Comparison of ENCODE assay signal across 12 mouse cellular contexts in the genomic region with DNA sequence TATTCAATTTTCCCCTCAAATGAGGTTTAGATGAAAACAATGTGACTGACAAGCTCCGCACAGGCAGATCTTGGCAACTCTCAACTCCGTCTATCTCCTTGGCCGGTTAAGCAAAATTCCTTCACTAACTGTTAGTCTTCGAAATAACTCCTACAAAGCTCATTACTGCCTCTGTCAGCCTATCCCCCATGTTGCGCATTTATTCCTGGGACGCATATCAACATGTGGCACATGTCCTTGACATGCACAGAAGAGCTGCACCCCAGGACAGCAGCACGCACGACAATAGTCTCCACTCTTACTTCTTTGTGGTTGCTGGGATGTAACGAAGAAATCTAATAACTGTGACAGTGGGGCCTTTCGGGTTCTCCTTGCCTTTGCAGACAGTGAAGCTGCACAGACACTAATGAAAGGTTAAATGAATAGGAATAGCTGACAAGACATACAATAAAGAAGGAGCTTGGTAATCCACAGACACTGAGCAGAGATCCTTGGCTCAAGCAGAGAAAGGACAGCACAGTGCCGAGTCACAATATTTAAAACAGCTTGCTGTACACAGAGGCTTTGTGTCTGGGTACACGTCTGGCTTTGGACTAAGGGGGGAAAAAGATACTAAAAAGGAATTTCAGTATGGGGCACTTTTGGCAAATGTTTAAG. TPM values are rescaled to one million over a fixed set of nuclear protein-coding genes. Genes with fewer than 3 reads are reported as not detected.
DNase-seq lines count a peak whose midpoint lies in the region; ATAC-seq and TF ChIP-seq lines count a peak whose summit lies in the region.
"Had no signal": no experiment of that assay in that cellular context is flagged by ENCODE, and none has a peak within 500 bp of the region (broad histone marks: within the 10 kb centered on the region; RNA-seq: fewer than 3 reads in every experiment).

No protein-coding gene starts in this region.

- H3K36me3 ChIP-seq in kidney, embryonic 14.5 days (ENCODE audit: control insufficient read depth, insufficient read depth, low read length): no peaks in the 10 kb centered on the region
- H3K36me3 ChIP-seq in embryonic facial prominence, embryonic 10.5 days (replicated peaks): no peaks in the 10 kb centered on the region
- H3K36me3 ChIP-seq in intestine, embryonic 15.5 days: no peaks in the 10 kb centered on the region
- H3K36me3 ChIP-seq in myocyte (ENCODE audit: control insufficient read depth, insufficient read depth): no peaks in the 10 kb centered on the region

- WGBS in kidney, embryonic 14.5 days: 74% methylated on average over 12 of the region's 12 CpGs
- WGBS in embryonic facial prominence, embryonic 10.5 days: 59% methylated on average over 12 of the region's 12 CpGs
- WGBS in intestine, embryonic 15.5 days: 49% methylated on average over 12 of the region's 12 CpGs
- WGBS in cerebellum, adult 2 months: 41% methylated on average over 12 of the region's 12 CpGs

- H3K4me1 ChIP-seq in kidney, embryonic 14.5 days (ENCODE audit: control insufficient read depth, insufficient read depth, low read length): no peaks in the 10 kb centered on the region; the same call in 1 of the 2 replicates
- peaks cover 58% of the 10 kb centered on the region for H3K4me1 ChIP-seq in embryonic facial prominence, embryonic 10.5 days
- H3K4me1 ChIP-seq in intestine, embryonic 15.5 days (replicated peaks): no peaks in the 10 kb centered on the region
- H3K4me1 ChIP-seq in cerebellum, adult 2 months (ENCODE audit: control insufficient read depth, insufficient read depth, low read length): no peaks in the 10 kb centered on the region

- no peaks in the 10 kb centered on the region for H3K9me3 ChIP-seq in kidney, embryonic 14.5 days (ENCODE audit: control insufficient read depth, low read length)
- no peaks in the 10 kb centered on the region for H3K9me3 ChIP-seq in embryonic facial prominence, embryonic 10.5 days
- no peaks in the 10 kb centered on the region for H3K9me3 ChIP-seq in intestine, embryonic 15.5 days

- H3ac ChIP-seq in myocyte (ENCODE audit: control insufficient read depth, insufficient read length): no peak overlapping the region

- H3K79me2 ChIP-seq in myocyte (ENCODE audit: control insufficient read depth, insufficient read depth): peaks cover 98% of the 10 kb centered on the region

- no peak overlapping the region for H3K9ac ChIP-seq in kidney, embryonic 14.5 days (ENCODE audit: low read depth, low read length)
- no peak overlapping the region for H3K9ac ChIP-seq in intestine, embryonic 15.5 days

- ATAC-seq in kidney, embryonic 14.5 days (ENCODE audit: low FRiP score, low TSS enrichment): no peak
- peak; percentile 80; the same call in 1 of the 2 replicates for ATAC-seq in intestine, embryonic 15.5 days

- TF ChIP-seq CTCF in cerebellum, adult 2 months (IDR thresholded peaks at IDR 0.05; ENCODE audit: borderline replicate concordance, insufficient read depth, low read depth, low read length): no peak

- no peak overlapping the region for H3K4me3 ChIP-seq in kidney, embryonic 14.5 days (ENCODE audit: low read length)
- H3K4me3 ChIP-seq in embryonic facial prominence, embryonic 10.5 days: no peak overlapping the region
- H3K4me3 ChIP-seq in intestine, embryonic 15.5 days (replicated peaks): no peak overlapping the region
- no peak overlapping the region for H3K4me3 ChIP-seq in myocyte
- no peak overlapping the region for H3K4me3 ChIP-seq in cerebellum, adult 2 months (replicated peaks; ENCODE audit: insufficient read depth, low read depth, low read length)

- H3K4me2 ChIP-seq in kidney, embryonic 14.5 days (replicated peaks; ENCODE audit: low read depth, low read length): no peak overlapping the region; the same call in 1 of the 2 replicates
- 0 out of 2 replicates have a peak overlapping the region, but pooled peaks have one; percentile 9 for H3K4me2 ChIP-seq in intestine, embryonic 15.5 days (replicated peaks)
- peak overlapping the region; percentile 44 for H3K4me2 ChIP-seq in myocyte (ENCODE audit: low read depth)

- H3K27ac ChIP-seq in kidney, embryonic 14.5 days (ENCODE audit: low read depth, low read length): no peak overlapping the region
- H3K27ac ChIP-seq in embryonic facial prominence, embryonic 10.5 days (replicated peaks): 0 out of 2 replicates have a peak overlapping the region, but pooled peaks have one; percentile 51
- peak overlapping the region; percentile 20; the same call in 1 of the 2 replicates for H3K27ac ChIP-seq in intestine, embryonic 15.5 days
- no peak overlapping the region for H3K27ac ChIP-seq in cerebellum, adult 2 months (ENCODE audit: insufficient read depth, low read length)

- no peaks in the 10 kb centered on the region; the same call in 1 of the 2 replicates for H3K27me3 ChIP-seq in kidney, embryonic 14.5 days (ENCODE audit: control insufficient read depth, insufficient read depth, low read length)
- peaks cover 39% of the 10 kb centered on the region for H3K27me3 ChIP-seq in embryonic facial prominence, embryonic 10.5 days (replicated peaks; ENCODE audit: low read depth, poor library complexity, severe bottlenecking)
- H3K27me3 ChIP-seq in intestine, embryonic 15.5 days (replicated peaks): 0 out of 2 replicates have a peak, but pooled peaks cover 2% of the 10 kb centered on the region
- H3K27me3 ChIP-seq in myocyte (ENCODE audit: control insufficient read depth, insufficient read depth, insufficient read length): no peaks in the 10 kb centered on the region
- H3K27me3 ChIP-seq in cerebellum, adult 2 months (ENCODE audit: control insufficient read depth, insufficient read depth, low read length): no peaks in the 10 kb centered on the region; the same call in 1 of the 2 replicates

- DNase-seq in kidney, adult 18-20 months: peak; percentile 11
- DNase-seq in embryonic facial prominence, embryonic 10.5 days (ENCODE audit: low spot score): no peak
- DNase-seq in natural killer cell, adult 2 months (ENCODE audit: low spot score in 2 of 2): no peak
- DNase-seq in cerebellum, adult 2 months: no peak
- DNase-seq in layer of hippocampus, adult 11-12 months (ENCODE audit: low spot score): no peak
- DNase-seq: adrenal gland, postnatal 36 days; cerebellum, adult 9-10 months; gastrocnemius, postnatal 10 days; lung, postnatal 4 days had no signal

- no peak for TF ChIP-seq POLR2A in myocyte (IDR thresholded peaks at IDR 0.05; ENCODE audit: insufficient read length, low read depth)
- no peak for TF ChIP-seq POLR2A in cerebellum, adult 2 months (IDR thresholded peaks at IDR 0.05; ENCODE audit: borderline replicate concordance, insufficient read depth, low read length)

TF ChIP-seq in myocyte, 11 proteins besides CTCF, POLR2A, EP300 and RAD21:
- TF ChIP-seq CEBPB (IDR thresholded peaks at IDR 0.05; ENCODE audit: insufficient read depth, poor library complexity, severe bottlenecking) (no peak), MYOD1 (IDR thresholded peaks at IDR 0.05; ENCODE audit: control insufficient read depth in 1 of 3, insufficient read length in 2 of 3, low read depth in 2 of 3) (no peak), SRF (IDR thresholded peaks at IDR 0.05; ENCODE audit: control insufficient read depth, insufficient read length, low read depth) (no peak), E2F4 (IDR thresholded peaks at IDR 0.05; ENCODE audit: insufficient read depth) (no peak), POLR2AphosphoS2 (IDR thresholded peaks at IDR 0.05; ENCODE audit: insufficient read length, low read depth) (no peak), USF1 (IDR thresholded peaks at IDR 0.05; ENCODE audit: low read depth) (no peak), TCF12 (IDR thresholded peaks at IDR 0.05; ENCODE audit: insufficient read depth, poor library complexity, severe bottlenecking) (no peak), MYOG (IDR thresholded peaks at IDR 0.05; ENCODE audit: control insufficient read depth in 1 of 3, insufficient read depth in 1 of 3, insufficient read length in 2 of 3, low read depth in 2 of 3) (no peak), TCF3 (IDR thresholded peaks at IDR 0.05; ENCODE audit: insufficient read length, low read depth) (no peak), REST (IDR thresholded peaks at IDR 0.05; ENCODE audit: insufficient read depth, insufficient read length) (no peak), MAX (IDR thresholded peaks at IDR 0.05; ENCODE audit: low read depth) (no peak)

RNA-seq across cellular contexts. Expression of a gene that starts 6.0 kb away (rescaled TPM):
- 12.2 and 14.0 TPM in 2 replicates for polyA plus RNA-seq in kidney, embryonic 14.5 days (2014; fragmentation: Nextera tagmentation; extraction: Ambion mirVana)
- polyA plus RNA-seq in embryonic facial prominence, embryonic 10.5 days (2016; fragmentation: Nextera tagmentation; extraction: Ambion mirVana): 13.0 and 22.2 TPM in 2 replicates
- 16.3 and 18.0 TPM in 2 replicates for polyA plus RNA-seq in intestine, embryonic 15.5 days (2015; fragmentation: Nextera tagmentation; extraction: Ambion mirVana)
- 6.4 TPM for polyA plus RNA-seq in myocyte (2012; fragmentation: generic; extraction: Trizol)
- 0.71 and 0.82 TPM in 2 replicates for polyA plus RNA-seq in cerebellum, adult 2 months (2012; rRNA removed)

Comparison
In these comparisons a context has a peak if more than half of its experiments do, and no peak if none do; other contexts are left out.
1. H3K27ac ChIP-seq: peak in embryonic facial prominence, embryonic 10.5 days (single experiment) and intestine, embryonic 15.5 days (single experiment); none in kidney, embryonic 14.5 days (single experiment) and cerebellum, adult 2 months (single experiment).